Mouse (Mus musculus): ENCODE measurements around the gene Ran. TPM values are rescaled to one million over a fixed set of nuclear protein-coding genes. Genes with fewer than 3 reads are reported as not detected.

Gene Ran
- polyA plus RNA-seq, 1 experiment from 2014 or later = 321 TPM

- Histone ChIP-seq H3K9ac (no peak overlapping the region), H3K9me3 (replicated peaks) (no peaks in the 10 kb centered on the region), H3K4me3 (no peak overlapping the region), H3K27me3 (no peaks in the 10 kb centered on the region), H3K4me1 (replicated peaks) (peaks cover 10% of the 10 kb centered on the region), H3K4me2 (no peak overlapping the region), H3K36me3 (no peaks in the 10 kb centered on the region), H3K27ac (no peak overlapping the region)
- ATAC-seq (replicated peaks; ENCODE audit: insufficient number of reproducible peaks, insufficient read depth, low FRiP score, low read depth) = no peak
- 76% methylated on average over 3 of the region's 3 CpGs for WGBS
Measured at GRCm38 (mm10) chr5:129016370-129016769, 3.5 kb upstream of the Ran start.

- H3K4me3 ChIP-seq = peak overlapping the region; percentile 96
- WGBS = 77% methylated on average over 13 of the region's 13 CpGs
Measured at GRCm38 (mm10) chr5:129018782-129019489, 933 bp upstream of the Ran start.

GRCm38 (mm10) chr5:129020300-129020668, 415 bp downstream of the Ran start:
- WGBS = under 1% methylated on average over 52 of the region's 56 CpGs
- H3K4me2 ChIP-seq = peak overlapping the region; percentile 79
- no peaks in the 10 kb centered on the region for H3K9me3 ChIP-seq (replicated peaks)
- peaks cover 5% of the 10 kb centered on the region for H3K36me3 ChIP-seq
- peaks cover 16% of the 10 kb centered on the region for H3K4me1 ChIP-seq (replicated peaks)
- H3K27me3 ChIP-seq = no peaks in the 10 kb centered on the region
- H3K9ac ChIP-seq = peak overlapping the region; percentile 97
- peak; percentile 73 for ATAC-seq (replicated peaks; ENCODE audit: insufficient number of reproducible peaks, insufficient read depth, low FRiP score, low read depth)
- H3K4me3 ChIP-seq = peak overlapping the region; percentile 96
- peak overlapping the region; percentile 99 for H3K27ac ChIP-seq

More at GRCm38 (mm10) chr5:129018782-129019489, 933 bp upstream of the Ran start:
- peak overlapping the region; percentile 66 for H3K4me2 ChIP-seq
- H3K27me3 ChIP-seq = no peaks in the 10 kb centered on the region
- ATAC-seq (replicated peaks; ENCODE audit: insufficient number of reproducible peaks, insufficient read depth, low FRiP score, low read depth) = no peak
- peak overlapping the region; percentile 53 for H3K9ac ChIP-seq
- H3K9me3 ChIP-seq (replicated peaks) = no peaks in the 10 kb centered on the region
- peaks cover 5% of the 10 kb centered on the region for H3K36me3 ChIP-seq
- peaks cover 16% of the 10 kb centered on the region for H3K4me1 ChIP-seq (replicated peaks)
- H3K27ac ChIP-seq = peak overlapping the region; percentile 89

- no peak; the same call in 1 of the 2 replicates for ATAC-seq (replicated peaks; ENCODE audit: insufficient number of reproducible peaks, insufficient read depth, low FRiP score, low read depth)
- H3K4me1 ChIP-seq (replicated peaks) = peaks cover 16% of the 10 kb centered on the region
- H3K9ac ChIP-seq = peak overlapping the region; percentile 97
- H3K4me3 ChIP-seq = peak overlapping the region; percentile 96
- no peaks in the 10 kb centered on the region for H3K27me3 ChIP-seq
- peak overlapping the region; percentile 99 for H3K27ac ChIP-seq
- H3K36me3 ChIP-seq = peaks cover 5% of the 10 kb centered on the region
- H3K9me3 ChIP-seq (replicated peaks) = no peaks in the 10 kb centered on the region
- WGBS = 2% methylated on average over 28 of the region's 28 CpGs
- H3K4me2 ChIP-seq = peak overlapping the region; percentile 79
Measured at GRCm38 (mm10) chr5:129020731-129021130, 862 bp downstream of the Ran start.

GRCm38 (mm10) chr5:129025048-129025447, 5.2 kb downstream of the Ran start:
- H3K4me2 ChIP-seq = no peak overlapping the region
- H3K27me3 ChIP-seq = no peaks in the 10 kb centered on the region
- peaks cover 8% of the 10 kb centered on the region for H3K36me3 ChIP-seq
- H3K4me3 ChIP-seq = no peak overlapping the region
- no peak overlapping the region for H3K9ac ChIP-seq
- no peaks in the 10 kb centered on the region for H3K9me3 ChIP-seq (replicated peaks)
- H3K4me1 ChIP-seq (replicated peaks) = peaks cover 8% of the 10 kb centered on the region
- ATAC-seq (replicated peaks; ENCODE audit: insufficient number of reproducible peaks, insufficient read depth, low FRiP score, low read depth) = no peak
- H3K27ac ChIP-seq = no peak overlapping the region
- WGBS = 46% methylated on average over 2 of the region's 2 CpGs

GRCm38 (mm10) chr5:129025725-129026124, 5.9 kb downstream of the Ran start:
- Histone ChIP-seq H3K36me3 (peaks cover 8% of the 10 kb centered on the region), H3K9ac (no peak overlapping the region), H3K4me2 (no peak overlapping the region), H3K9me3 (replicated peaks) (no peaks in the 10 kb centered on the region), H3K27ac (no peak overlapping the region), H3K4me3 (no peak overlapping the region), H3K27me3 (no peaks in the 10 kb centered on the region), H3K4me1 (replicated peaks) (peaks cover 8% of the 10 kb centered on the region)
- ATAC-seq (replicated peaks; ENCODE audit: insufficient number of reproducible peaks, insufficient read depth, low FRiP score, low read depth) = no peak
- 90% methylated on average over 2 of the region's 2 CpGs for WGBS

GRCm38 (mm10) chr5:129026171-129026570, 6.3 kb downstream of the Ran start:
- H3K9me3 ChIP-seq (replicated peaks) = no peaks in the 10 kb centered on the region
- no peaks in the 10 kb centered on the region for H3K27me3 ChIP-seq
- 80% methylated on average over 3 of the region's 3 CpGs for WGBS
- H3K36me3 ChIP-seq = peaks cover 8% of the 10 kb centered on the region
- peaks cover 7% of the 10 kb centered on the region for H3K4me1 ChIP-seq (replicated peaks)
- H3K4me2 ChIP-seq = no peak overlapping the region
- no peak overlapping the region for H3K9ac ChIP-seq
- no peak overlapping the region for H3K4me3 ChIP-seq
- ATAC-seq (replicated peaks; ENCODE audit: insufficient number of reproducible peaks, insufficient read depth, low FRiP score, low read depth) = no peak
- H3K27ac ChIP-seq = no peak overlapping the region

- Histone ChIP-seq H3K4me3 (no peak overlapping the region), H3K4me1 (replicated peaks) (peaks cover 3% of the 10 kb centered on the region), H3K9me3 (replicated peaks) (no peaks in the 10 kb centered on the region), H3K36me3 (peaks cover 8% of the 10 kb centered on the region), H3K4me2 (no peak overlapping the region), H3K9ac (no peak overlapping the region), H3K27ac (no peak overlapping the region), H3K27me3 (no peaks in the 10 kb centered on the region)
- 88% methylated on average over 1 of the region's 1 CpGs for whole genome bisulfite sequencing
- no peak for ATAC-seq (replicated peaks; ENCODE audit: insufficient number of reproducible peaks, insufficient read depth, low FRiP score, low read depth)
Measured at GRCm38 (mm10) chr5:129026637-129027036, 6.8 kb downstream of the Ran start.

GRCm38 (mm10) chr5:129029131-129029723, 9.4 kb downstream of the Ran start:
- Histone ChIP-seq H3K4me2 (no peak overlapping the region), H3K27ac (no peak overlapping the region), H3K4me1 (replicated peaks) (no peaks in the 10 kb centered on the region), H3K36me3 (peaks cover 3% of the 10 kb centered on the region; the same call in 1 of the 2 replicates), H3K4me3 (no peak overlapping the region), H3K27me3 (no peaks in the 10 kb centered on the region), H3K9me3 (replicated peaks) (no peaks in the 10 kb centered on the region), H3K9ac (no peak overlapping the region)
- 69% methylated on average over 5 of the region's 5 CpGs for WGBS
- ATAC-seq (replicated peaks; ENCODE audit: insufficient number of reproducible peaks, insufficient read depth, low FRiP score, low read depth) = no peak

GRCm38 (mm10) chr5:129036678-129037077, 16.8 kb downstream of the Ran start:
- Histone ChIP-seq H3K4me1 (replicated peaks) (no peaks in the 10 kb centered on the region), H3K4me3 (no peak overlapping the region), H3K27ac (no peak overlapping the region), H3K36me3 (no peaks in the 10 kb centered on the region), H3K9me3 (replicated peaks) (no peaks in the 10 kb centered on the region), H3K4me2 (no peak overlapping the region), H3K9ac (no peak overlapping the region), H3K27me3 (no peaks in the 10 kb centered on the region)
- ATAC-seq (replicated peaks; ENCODE audit: insufficient number of reproducible peaks, insufficient read depth, low FRiP score, low read depth) = no peak
- WGBS = 84% methylated on average over 5 of the region's 5 CpGs

- no peak for ATAC-seq (replicated peaks; ENCODE audit: insufficient number of reproducible peaks, insufficient read depth, low FRiP score, low read depth)
- Histone ChIP-seq H3K9ac (no peak overlapping the region), H3K4me2 (no peak overlapping the region), H3K9me3 (replicated peaks) (no peaks in the 10 kb centered on the region), H3K36me3 (no peaks in the 10 kb centered on the region), H3K4me3 (no peak overlapping the region), H3K27ac (no peak overlapping the region), H3K27me3 (no peaks in the 10 kb centered on the region), H3K4me1 (replicated peaks) (no peaks in the 10 kb centered on the region)
- 78% methylated on average over 7 of the region's 7 CpGs for WGBS
Measured at GRCm38 (mm10) chr5:129037739-129038138, 17.9 kb downstream of the Ran start.
